Mouse (Mus musculus) erythroblast, embryonic 14.5 days (primary cell): ENCODE data around the gene Atf2. TPM values are rescaled to one million over a fixed set of nuclear protein-coding genes. Genes with fewer than 3 reads are reported as not detected.
"Not testable (repeated sequence)": the region's sequence is repeated elsewhere in the genome, so short reads cannot be mapped to it uniquely, and the experiment has no call there.

ENCODE experiments used
- H3K27me3 ChIP-seq: 2 replicates; pipeline ENCODE4 v1.6.1; 2012; ENCODE audit warnings: inconsistent platforms; ENCODE audit not compliant: control insufficient read depth
- H3K36me3 ChIP-seq: 2 replicates; pipeline ENCODE4 v1.6.1; 2012; ENCODE audit warnings: mild to moderate bottlenecking, inconsistent platforms; ENCODE audit not compliant: control insufficient read depth
- H3K4me1 ChIP-seq: 2 replicates; pipeline ENCODE4 v1.6.1; 2012; ENCODE audit warnings: inconsistent platforms; ENCODE audit not compliant: control insufficient read depth
- H3K4me3 ChIP-seq: replicated peaks from 2 replicates; pipeline ENCODE3; 2012; ENCODE audit warnings: moderate library complexity, mild to moderate bottlenecking, inconsistent platforms
- H3K9me3 ChIP-seq: 2 replicates; pipeline ENCODE4 v1.6.1; 2012; ENCODE audit warnings: low read length, inconsistent platforms, mixed read lengths; ENCODE audit not compliant: control insufficient read depth
- GATA1 ChIP-seq: IDR thresholded peaks from 2 replicates; pipeline ENCODE4 v1.6.1; 2012; ENCODE audit warnings: low read length, inconsistent platforms, mixed read lengths
- TAL1 ChIP-seq: IDR thresholded peaks from 3 replicates; pipeline ENCODE4 v1.6.1; 2012; ENCODE audit warnings: low read length, inconsistent platforms, mixed read lengths
- polyA plus RNA-seq: library from polyadenylated mRNA; stranded (reverse); fragments of >175 nt; gene quantifications from 2 replicates; pipeline ENCODE4 v1.2.3, GENCODE M21; 2012

Gene Atf2
- polyA plus RNA-seq, 1 experiment = 0.33 TPM

GRCm38 (mm10) chr2:73834406-73835015 is 57.9 kb downstream of the Atf2 start:
- Histone ChIP-seq H3K36me3 (peaks cover 38% of the 10 kb centered on the region), H3K4me3 (no peak overlapping the region), H3K27me3 (no peaks in the 10 kb centered on the region), H3K9me3 (no peaks in the 10 kb centered on the region), H3K4me1 (peaks cover 6% of the 10 kb centered on the region)
- TF ChIP-seq TAL1 = no peak
- TF ChIP-seq GATA1 = no peak

- Histone ChIP-seq H3K9me3 (no peaks in the 10 kb centered on the region), H3K4me3 (no peak overlapping the region), H3K4me1 (peaks cover 6% of the 10 kb centered on the region), H3K27me3 (no peaks in the 10 kb centered on the region), H3K36me3 (peaks cover 40% of the 10 kb centered on the region)
- no peak for TF ChIP-seq GATA1
- no peak for TF ChIP-seq TAL1
Observed at GRCm38 (mm10) chr2:73833284-73833683, 59.2 kb downstream of the Atf2 start.

- H3K4me1 ChIP-seq = no peaks in the 10 kb centered on the region
- TF ChIP-seq GATA1 = no peak
- TF ChIP-seq TAL1 = no peak
- peaks cover 55% of the 10 kb centered on the region for H3K36me3 ChIP-seq
- no peaks in the 10 kb centered on the region for H3K9me3 ChIP-seq
- no peak overlapping the region for H3K4me3 ChIP-seq
- H3K27me3 ChIP-seq = no peaks in the 10 kb centered on the region
Observed at GRCm38 (mm10) chr2:73818742-73819141, 73.7 kb downstream of the Atf2 start.

- no peaks in the 10 kb centered on the region for H3K9me3 ChIP-seq
- H3K27me3 ChIP-seq = no peaks in the 10 kb centered on the region
- no peaks in the 10 kb centered on the region for H3K36me3 ChIP-seq
- H3K4me3 ChIP-seq = no peak overlapping the region
- no peaks in the 10 kb centered on the region for H3K4me1 ChIP-seq
- TF ChIP-seq GATA1 = no peak
- no peak for TF ChIP-seq TAL1
Observed at GRCm38 (mm10) chr2:73807609-73808008, 84.8 kb downstream of the Atf2 start.

GRCm38 (mm10) chr2:73800127-73800526 is 92.3 kb downstream of the Atf2 start:
- H3K4me1 ChIP-seq, H3K9me3 ChIP-seq, H3K4me3 ChIP-seq, H3K36me3 ChIP-seq, H3K27me3 ChIP-seq: not testable (repeated sequence)

GRCm38 (mm10) chr2:73798786-73799185 is 93.7 kb downstream of the Atf2 start:
- Histone ChIP-seq H3K4me3 (no peak overlapping the region), H3K27me3 (no peaks in the 10 kb centered on the region), H3K9me3 (no peaks in the 10 kb centered on the region), H3K4me1 (no peaks in the 10 kb centered on the region), H3K36me3 (no peaks in the 10 kb centered on the region)
- TF ChIP-seq TAL1 = no peak
- no peak for TF ChIP-seq GATA1

- TF ChIP-seq GATA1 (no peak), TAL1 (no peak)
- Histone ChIP-seq H3K4me3 (no peak overlapping the region), H3K4me1 (no peaks in the 10 kb centered on the region), H3K36me3 (no peaks in the 10 kb centered on the region), H3K27me3 (no peaks in the 10 kb centered on the region), H3K9me3 (no peaks in the 10 kb centered on the region)
Observed at GRCm38 (mm10) chr2:73798136-73798535, 94.3 kb downstream of the Atf2 start.

- Histone ChIP-seq H3K4me3 (no peak overlapping the region), H3K9me3 (no peaks in the 10 kb centered on the region), H3K4me1 (no peaks in the 10 kb centered on the region), H3K27me3 (no peaks in the 10 kb centered on the region), H3K36me3 (no peaks in the 10 kb centered on the region)
- TF ChIP-seq TAL1 = no peak
- no peak for TF ChIP-seq GATA1
Observed at GRCm38 (mm10) chr2:73791846-73792630, 100.4 kb downstream of the Atf2 start.

GRCm38 (mm10) chr2:73790332-73790731 is 102.1 kb downstream of the Atf2 start:
- H3K4me3 ChIP-seq = no peak overlapping the region
- TF ChIP-seq GATA1 = no peak
- no peak for TF ChIP-seq TAL1
- H3K27me3 ChIP-seq = no peaks in the 10 kb centered on the region
- no peaks in the 10 kb centered on the region for H3K4me1 ChIP-seq
- H3K36me3 ChIP-seq = no peaks in the 10 kb centered on the region
- H3K9me3 ChIP-seq = no peaks in the 10 kb centered on the region
